Mouse (Mus musculus) lung, adult 2 months (tissue): Measurements from ENCODE around the gene Bahd1. TPM values are rescaled to one million over a fixed set of nuclear protein-coding genes. Genes with fewer than 3 reads are reported as not detected.

Source experiments
- DNase-seq: peaks from one replicate; pipeline ENCODE4 v3.0.0; 2022
- H3K4me1 ChIP-seq: fragments of 200-500 bp; 2 replicates; pipeline ENCODE4 v1.6.1; 2011; ENCODE audit warnings: low read length; ENCODE audit not compliant: control insufficient read depth, insufficient read depth
- H3K4me3 ChIP-seq: fragments of 200-500 bp; replicated peaks from 2 replicates; pipeline ENCODE3; 2011; ENCODE audit warnings: low read depth, mild to moderate bottlenecking, control low read depth, low read length; ENCODE audit errors: extremely low read depth
- CTCF ChIP-seq: fragments of 200-500 bp; IDR thresholded peaks from 2 replicates; pipeline ENCODE4 v1.5.1; 2011; ENCODE audit warnings: mild to moderate bottlenecking, low read length, control low read depth; ENCODE audit not compliant: insufficient read depth
- POLR2A ChIP-seq: fragments of 200-500 bp; IDR thresholded peaks from 2 replicates; pipeline ENCODE4 v1.6.1; 2011; ENCODE audit warnings: low read depth, mild to moderate bottlenecking, control low read depth, low read length, borderline replicate concordance; ENCODE audit errors: extremely low read depth
- WGBS: fragments of 180-500 bp; shearing (Covaris S2); methylation state at CpG from one replicate; pipeline ENCODE4 v1.1.7; 2018; 5-methylcytosine and 5-hydroxymethylcytosine counted together
- polyA plus RNA-seq: library from polyadenylated mRNA; depleted of rRNA; stranded (reverse); fragments of >200 nt; gene quantifications from 2 replicates; pipeline ENCODE4 v1.2.3, GENCODE M21; 2012

Gene Bahd1
- polyA plus RNA-seq, 1 experiment, result 18.7 TPM

DNA sequence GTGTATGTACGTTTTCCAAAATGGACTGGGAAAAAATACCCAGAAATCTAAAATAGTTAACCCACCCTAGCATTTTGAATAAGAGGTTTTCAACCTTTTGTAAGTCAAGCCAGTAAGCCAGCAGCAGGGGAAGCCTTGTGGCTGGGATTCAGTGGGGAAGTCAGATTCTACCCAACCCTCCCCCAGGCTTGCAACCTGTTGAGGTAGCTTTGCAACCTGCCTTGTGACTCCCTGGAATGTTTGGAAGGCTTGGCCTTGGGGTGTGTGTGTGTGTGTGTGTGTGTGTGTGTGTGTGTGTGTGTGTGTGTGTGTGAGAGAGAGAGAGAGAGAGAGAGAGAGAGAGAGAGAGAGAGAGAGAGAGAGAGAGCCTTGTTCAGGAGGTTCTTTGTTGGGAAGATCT, 9.0 kb downstream of the Bahd1 start:
- H3K4me3 ChIP-seq, result no peak overlapping the region
- 85% methylated on average over 1 of the region's 1 CpGs for WGBS
- TF ChIP-seq CTCF (no peak), POLR2A (no peak)
- no peak for DNase-seq
- H3K4me1 ChIP-seq, result peaks cover 11% of the 10 kb centered on the region

DNA sequence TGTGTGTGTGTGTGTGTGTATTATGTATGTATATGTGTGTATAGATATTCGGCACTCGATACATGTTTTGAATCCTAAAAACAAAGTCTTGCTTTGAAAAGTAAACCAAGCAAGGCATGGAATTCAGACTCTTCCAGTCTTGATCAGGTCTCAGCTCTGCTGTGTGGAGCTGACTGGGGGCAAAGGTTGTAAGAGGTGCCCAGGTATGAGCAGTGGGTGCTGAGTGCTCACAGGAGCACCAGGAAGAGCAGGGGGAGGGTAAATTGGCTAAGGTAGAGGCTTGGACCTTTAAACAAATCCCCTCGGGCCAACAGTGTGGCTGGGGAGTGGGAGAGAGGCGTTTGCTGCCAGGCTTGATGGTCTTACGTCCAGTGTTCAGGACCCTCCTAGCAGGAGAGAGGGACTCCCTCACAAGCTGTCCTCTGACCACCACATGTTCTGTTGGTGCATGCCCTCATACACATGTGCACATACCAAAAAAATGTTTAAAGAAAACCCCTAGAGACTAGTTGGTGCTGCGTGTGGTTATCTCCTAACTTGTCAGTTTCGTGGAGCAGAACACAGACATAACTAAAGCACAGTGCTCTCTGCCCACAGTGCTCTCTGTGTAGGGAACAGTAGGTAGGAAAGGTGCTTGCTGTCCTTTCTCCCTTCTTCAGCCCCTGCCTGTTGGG, 10.6 kb downstream of the Bahd1 start:
- Histone ChIP-seq H3K4me3 (no peak overlapping the region), H3K4me1 (peaks cover 14% of the 10 kb centered on the region)
- WGBS, result 75% methylated on average over 7 of the region's 7 CpGs
- TF ChIP-seq CTCF (no peak), POLR2A (no peak)
- no peak for DNase-seq

DNA sequence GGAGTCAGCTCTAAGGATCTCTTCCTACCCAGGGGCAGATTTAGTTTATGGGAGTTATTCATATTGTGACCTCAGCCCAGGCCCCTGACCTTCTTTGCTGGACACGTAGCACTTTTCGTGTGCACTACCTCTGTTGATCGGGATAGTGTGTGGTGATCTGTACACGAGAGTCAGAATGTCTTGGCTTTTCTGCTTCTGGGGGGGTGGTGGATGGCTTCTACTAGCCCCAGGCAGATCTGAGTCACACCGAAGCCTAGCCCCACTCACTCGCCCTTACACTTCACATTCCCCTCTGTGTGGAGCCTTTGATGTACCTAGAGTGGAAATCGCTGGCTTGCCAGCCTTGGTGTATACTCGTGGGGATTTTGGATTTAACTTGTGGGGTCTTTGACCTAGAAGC, 12.5 kb downstream of the Bahd1 start:
- Histone ChIP-seq H3K4me1 (peaks cover 12% of the 10 kb centered on the region), H3K4me3 (no peak overlapping the region)
- DNase-seq, result no peak
- 73% methylated on average over 8 of the region's 8 CpGs for WGBS
- TF ChIP-seq CTCF (no peak), POLR2A (no peak)

DNA sequence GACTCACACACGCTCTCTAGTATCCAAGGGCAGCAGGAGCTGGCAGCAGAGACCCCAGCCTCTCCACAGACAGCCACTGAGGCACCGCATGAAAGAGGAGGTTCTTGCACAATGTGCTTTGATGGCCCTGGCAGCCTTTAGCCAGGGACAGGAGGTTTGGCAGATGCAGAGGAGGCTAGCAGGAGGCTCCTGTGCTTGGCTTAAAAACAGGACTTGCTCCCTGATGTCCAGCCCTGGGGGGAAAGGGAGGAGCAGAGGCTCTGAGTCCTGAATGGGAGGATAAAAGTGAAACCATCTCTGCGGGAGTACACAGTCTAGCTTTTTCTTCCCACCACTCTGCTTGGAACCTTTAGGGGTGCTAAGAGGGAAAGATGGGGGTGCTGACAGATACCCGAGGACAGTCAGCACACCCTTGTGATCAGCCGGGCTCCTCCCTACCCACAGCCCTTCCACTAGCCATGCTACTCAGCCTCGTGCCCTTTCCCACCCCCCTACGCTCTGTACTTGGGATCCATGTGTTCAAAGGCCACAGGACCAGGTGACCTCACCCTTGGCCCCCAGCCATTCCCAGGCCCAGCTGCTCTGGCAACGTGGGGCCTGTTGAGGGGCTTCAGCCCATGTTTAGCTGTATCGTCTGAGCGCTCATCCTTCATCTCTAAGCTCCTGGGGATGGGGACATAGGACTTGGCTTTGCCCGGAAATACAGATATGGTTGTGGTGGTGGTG, 13.5 kb downstream of the Bahd1 start:
- 59% methylated on average over 11 of the region's 11 CpGs for WGBS
- Histone ChIP-seq H3K4me1 (peaks cover 12% of the 10 kb centered on the region), H3K4me3 (no peak overlapping the region)
- no peak for TF ChIP-seq CTCF
- TF ChIP-seq POLR2A, result no peak
- no peak for DNase-seq

GRCm38 (mm10) chr2:118914685-118915084, 14.5 kb downstream of the Bahd1 start:
- no peak for DNase-seq
- Histone ChIP-seq H3K4me3 (no peak overlapping the region), H3K4me1 (peaks cover 12% of the 10 kb centered on the region; the same call in 1 of the 2 replicates)
- TF ChIP-seq POLR2A (no peak), CTCF (no peak)
- WGBS, result 53% methylated on average over 8 of the region's 8 CpGs

GRCm38 (mm10) chr2:118916436-118916835, 16.3 kb downstream of the Bahd1 start:
- DNase-seq, result no peak
- Histone ChIP-seq H3K4me1 (peaks cover 12% of the 10 kb centered on the region; the same call in 1 of the 2 replicates), H3K4me3 (no peak overlapping the region)
- 92% methylated on average over 17 of the region's 17 CpGs for WGBS
- TF ChIP-seq POLR2A (no peak), CTCF (no peak)

- no peak for TF ChIP-seq CTCF
- WGBS, result 59% methylated on average over 1 of the region's 1 CpGs
- H3K4me1 ChIP-seq, result peaks cover 9% of the 10 kb centered on the region; the same call in 1 of the 2 replicates
- H3K4me3 ChIP-seq, result no peak overlapping the region
- no peak for DNase-seq
These were observed 18.4 kb downstream of the Bahd1 start for GRCm38 (mm10) chr2:118918543-118918942.

DNA sequence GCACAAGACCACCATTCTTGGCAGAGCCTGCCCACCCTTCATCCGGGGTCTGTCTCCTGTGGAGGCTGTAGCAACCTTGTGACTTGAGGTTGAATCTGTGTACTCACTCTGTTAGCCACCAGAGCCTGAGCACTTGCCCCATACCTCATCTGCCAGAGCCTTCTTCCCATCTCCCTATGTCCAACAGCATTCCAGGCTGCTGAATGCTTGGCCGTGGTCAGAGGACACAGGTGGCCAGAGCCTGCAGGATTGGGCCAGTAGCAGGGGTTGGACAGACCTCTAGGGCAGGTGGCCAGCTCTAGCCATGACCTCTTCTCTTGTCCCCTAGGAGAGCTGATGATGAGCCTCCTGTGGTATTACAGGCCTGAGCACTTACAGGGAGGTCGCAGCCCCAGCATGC, 20.3 kb downstream of the Bahd1 start:
- H3K4me1 ChIP-seq, result no peaks in the 10 kb centered on the region
- H3K4me3 ChIP-seq, result no peak overlapping the region
- TF ChIP-seq POLR2A, result no peak
- no peak for TF ChIP-seq CTCF
- no peak for DNase-seq
- WGBS, result 87% methylated on average over 3 of the region's 3 CpGs

- H3K4me1 ChIP-seq, result peaks cover 10% of the 10 kb centered on the region
- no peak for TF ChIP-seq POLR2A
- no peak for TF ChIP-seq CTCF
- no peak for DNase-seq
- peak overlapping the region; percentile 26 for H3K4me3 ChIP-seq
- 3% methylated on average over 6 of the region's 6 CpGs for WGBS
These were observed 25.8 kb downstream of the Bahd1 start for GRCm38 (mm10) chr2:118925952-118926351.

GRCm38 (mm10) chr2:118926361-118926997, 26.3 kb downstream of the Bahd1 start, which contains the start of gene Chst14:
Chst14 (plus strand) TSS chr2:118926496.
- DNase-seq, result peak; percentile 77
- WGBS, result under 1% methylated on average over 43 of the region's 47 CpGs
- Histone ChIP-seq H3K4me1 (peaks cover 10% of the 10 kb centered on the region), H3K4me3 (peak within 1 kb of the TSS; percentile 79)
- peak; percentile 70; the same call in 1 of the 2 replicates for TF ChIP-seq POLR2A
- no peak for TF ChIP-seq CTCF
